Mouse (Mus musculus) liver, postnatal 0 days (tissue): Measurements from ENCODE around the gene Krt77. TPM values are rescaled to one million over a fixed set of nuclear protein-coding genes. Genes with fewer than 3 reads are reported as not detected.

Experiments used
- ATAC-seq: fragments of 200-750 bp; cut with Nextera tagmentation; 2 replicates; pipeline ENCODE4 v1.8.0; 2017; ENCODE audit warnings: mild to moderate bottlenecking, moderate library complexity
- DNase-seq: peaks from one replicate; pipeline ENCODE4 v3.0.0-alpha.2; 2016
- H3K27ac ChIP-seq: fragments of 300-500 bp; sonication (generic); 2 replicates; pipeline ENCODE4 v1.5.1; 2014; ENCODE audit warnings: antibody characterized with exemption, moderate library complexity, mild to moderate bottlenecking, low read depth
- H3K27me3 ChIP-seq: fragments of 300-500 bp; sonication (generic); 2 replicates; pipeline ENCODE4 v1.6.1; 2014; ENCODE audit warnings: low read length, control low read depth, mixed read lengths; ENCODE audit not compliant: insufficient read depth
- H3K36me3 ChIP-seq: fragments of 300-500 bp; sonication (generic); replicated peaks from 2 replicates; pipeline ENCODE4 v1.6.1; 2014; ENCODE audit warnings: mild to moderate bottlenecking, control low read depth, low read length, moderate library complexity, mixed read lengths; ENCODE audit not compliant: insufficient read depth
- H3K4me1 ChIP-seq: fragments of 300-500 bp; sonication (generic); 2 replicates; pipeline ENCODE4 v1.6.1; 2014; ENCODE audit warnings: antibody characterized with exemption, mild to moderate bottlenecking, control low read depth; ENCODE audit not compliant: insufficient read depth
- H3K4me2 ChIP-seq: fragments of 300-500 bp; sonication (generic); 2 replicates; pipeline ENCODE4 v1.6.1; 2014; ENCODE audit warnings: low read depth, mild to moderate bottlenecking, low read length, moderate library complexity, mixed read lengths
- H3K4me3 ChIP-seq: fragments of 300-500 bp; sonication (generic); 2 replicates; pipeline ENCODE4 v1.5.1; 2014; ENCODE audit warnings: low read depth, low read length
- H3K9ac ChIP-seq: fragments of 300-500 bp; sonication (generic); replicated peaks from 2 replicates; pipeline ENCODE4 v1.6.1; 2014; ENCODE audit warnings: mild to moderate bottlenecking, moderate library complexity
- H3K9me3 ChIP-seq: fragments of 300-500 bp; sonication (generic); 2 replicates; pipeline ENCODE4 v1.6.1; 2016; ENCODE audit warnings: mild to moderate bottlenecking, control low read depth, low read length, mixed read lengths
- CTCF ChIP-seq: sonication (generic); IDR thresholded peaks from 2 replicates; pipeline ENCODE4 v1.5.1; 2016; ENCODE audit warnings: antibody characterized with exemption, low read depth
- EP300 ChIP-seq: IDR thresholded peaks from 2 replicates; pipeline ENCODE4 v1.6.1; 2016; ENCODE audit warnings: antibody characterized with exemption, low read depth, mild to moderate bottlenecking
- WGBS: fragments of 180-500 bp; shearing (Covaris S2); extraction: QIAGEN DNeasy Blood & Tissue Kit; methylation state at CpG from one replicate; pipeline ENCODE4 v1.1.7; 2014; ENCODE audit not compliant: insufficient replicate concordance; 5-methylcytosine and 5-hydroxymethylcytosine counted together
- polyA plus RNA-seq: library from polyadenylated mRNA; unstranded; fragments of >200 nt; fragmentation: Nextera tagmentation; extraction: Ambion mirVana; gene quantifications from 2 replicates; pipeline ENCODE4 v1.2.1, GENCODE M21; 2015

Gene Krt77
- polyA plus RNA-seq, 1 experiment from 2014 or later = not detected

GRCm38 (mm10) chr15:101845971-101846403 lies 23.5 kb downstream of the Krt77 start:
- peaks cover 38% of the 10 kb centered on the region for H3K27me3 ChIP-seq
- peak overlapping the region; percentile 61 for H3K4me2 ChIP-seq
- no peaks in the 10 kb centered on the region for H3K36me3 ChIP-seq
- no peak overlapping the region for H3K27ac ChIP-seq
- peak overlapping the region; percentile 36 for H3K4me3 ChIP-seq
- no peaks in the 10 kb centered on the region for H3K9me3 ChIP-seq
- peaks cover 5% of the 10 kb centered on the region; the same call in 1 of the 2 replicates for H3K4me1 ChIP-seq
- no peak for TF ChIP-seq CTCF
- no peak for TF ChIP-seq EP300
- ATAC-seq (no peak), DNase-seq (peak; percentile 31)
- 1% methylated on average over 33 of the region's 37 CpGs for WGBS
- H3K9ac ChIP-seq = no peak overlapping the region

GRCm38 (mm10) chr15:101843192-101843591 lies 26.3 kb downstream of the Krt77 start:
- no peak overlapping the region for H3K9ac ChIP-seq
- no peaks in the 10 kb centered on the region for H3K9me3 ChIP-seq
- H3K27ac ChIP-seq = no peak overlapping the region
- no peak overlapping the region for H3K4me3 ChIP-seq
- H3K4me1 ChIP-seq = peaks cover 5% of the 10 kb centered on the region; the same call in 1 of the 2 replicates
- TF ChIP-seq CTCF (no peak), EP300 (no peak)
- no peak overlapping the region for H3K4me2 ChIP-seq
- ATAC-seq (no peak), DNase-seq (no peak)
- H3K27me3 ChIP-seq = peaks cover 35% of the 10 kb centered on the region
- 44% methylated on average over 9 of the region's 9 CpGs for WGBS
- no peaks in the 10 kb centered on the region for H3K36me3 ChIP-seq

- Histone ChIP-seq H3K4me3 (no peak overlapping the region), H3K4me2 (no peak overlapping the region), H3K9ac (no peak overlapping the region), H3K27me3 (no peaks in the 10 kb centered on the region), H3K4me1 (no peaks in the 10 kb centered on the region), H3K9me3 (no peaks in the 10 kb centered on the region), H3K27ac (no peak overlapping the region), H3K36me3 (no peaks in the 10 kb centered on the region)
- 54% methylated on average over 5 of the region's 5 CpGs for WGBS
- ATAC-seq (no peak), DNase-seq (no peak)
- TF ChIP-seq CTCF (peak; percentile 32; the same call in 1 of the 2 replicates), EP300 (no peak)
Measured at GRCm38 (mm10) chr15:101834784-101835328, 34.6 kb downstream of the Krt77 start.

- Histone ChIP-seq H3K36me3 (no peaks in the 10 kb centered on the region), H3K27ac (no peak overlapping the region), H3K4me1 (no peaks in the 10 kb centered on the region), H3K9me3 (no peaks in the 10 kb centered on the region), H3K9ac (no peak overlapping the region), H3K4me2 (no peak overlapping the region), H3K27me3 (no peaks in the 10 kb centered on the region), H3K4me3 (no peak overlapping the region)
- no peak for ATAC-seq
- 38% methylated on average over 6 of the region's 6 CpGs for WGBS
- DNase-seq = no peak
- no peak for TF ChIP-seq EP300
Measured at GRCm38 (mm10) chr15:101833131-101833530, 36.4 kb downstream of the Krt77 start.

GRCm38 (mm10) chr15:101829441-101829840 lies 40.1 kb downstream of the Krt77 start:
- DNase-seq (no peak), ATAC-seq (no peak)
- no peak overlapping the region for H3K4me2 ChIP-seq
- WGBS = 57% methylated on average over 5 of the region's 5 CpGs
- H3K4me1 ChIP-seq = no peaks in the 10 kb centered on the region
- H3K9ac ChIP-seq = no peak overlapping the region
- no peak overlapping the region for H3K4me3 ChIP-seq
- no peaks in the 10 kb centered on the region for H3K36me3 ChIP-seq
- H3K9me3 ChIP-seq = no peaks in the 10 kb centered on the region
- no peak overlapping the region for H3K27ac ChIP-seq
- TF ChIP-seq EP300 = no peak
- no peak for TF ChIP-seq CTCF
- no peaks in the 10 kb centered on the region for H3K27me3 ChIP-seq

- no peaks in the 10 kb centered on the region for H3K4me1 ChIP-seq
- no peaks in the 10 kb centered on the region for H3K9me3 ChIP-seq
- no peaks in the 10 kb centered on the region for H3K27me3 ChIP-seq
- WGBS = 21% methylated on average over 3 of the region's 3 CpGs
- H3K36me3 ChIP-seq = no peaks in the 10 kb centered on the region
- ATAC-seq = no peak
- no peak for DNase-seq
- no peak overlapping the region for H3K9ac ChIP-seq
- H3K4me2 ChIP-seq = no peak overlapping the region
- TF ChIP-seq EP300 = no peak
- TF ChIP-seq CTCF = no peak
- no peak overlapping the region for H3K4me3 ChIP-seq
- H3K27ac ChIP-seq = no peak overlapping the region
Measured at GRCm38 (mm10) chr15:101821786-101822185, 47.7 kb downstream of the Krt77 start.
